Mouse (Mus musculus) kidney, postnatal 0 days (tissue): Measurements from ENCODE around the gene Dimt1. TPM values are rescaled to one million over a fixed set of nuclear protein-coding genes. Genes with fewer than 3 reads are reported as not detected.
"Not testable (repeated sequence)": the region's sequence is repeated elsewhere in the genome, so short reads cannot be mapped to it uniquely, and the experiment has no call there.

Source experiments
- ATAC-seq: fragments of 200-750 bp; cut with Nextera tagmentation; replicated peaks from 2 replicates; pipeline ENCODE4 v1.8.0; 2017; ENCODE audit warnings: low read depth, moderate number of reproducible peaks, moderate TSS enrichment, moderate library complexity; ENCODE audit not compliant: low FRiP score
- DNase-seq: peaks from one replicate; pipeline ENCODE4 v3.0.0-alpha.2; 2016; ENCODE audit warnings: low spot score
- H3K27ac ChIP-seq: fragments of 300-500 bp; sonication (generic); 2 replicates; pipeline ENCODE4 v1.5.1; 2014; ENCODE audit warnings: mild to moderate bottlenecking
- H3K27me3 ChIP-seq: fragments of 300-500 bp; sonication (generic); 2 replicates; pipeline ENCODE4 v1.6.1; 2014; ENCODE audit warnings: low read length, mixed read lengths; ENCODE audit not compliant: insufficient read depth
- H3K36me3 ChIP-seq: fragments of 300-500 bp; sonication (generic); 2 replicates; pipeline ENCODE4 v1.6.1; 2014; ENCODE audit warnings: low read length, mixed read lengths; ENCODE audit not compliant: insufficient read depth
- H3K4me1 ChIP-seq: fragments of 300-500 bp; sonication (generic); replicated peaks from 2 replicates; pipeline ENCODE4 v1.6.1; 2014; ENCODE audit warnings: antibody characterized with exemption, low read length, mixed read lengths; ENCODE audit not compliant: insufficient read depth
- H3K4me2 ChIP-seq: fragments of 300-500 bp; sonication (generic); 2 replicates; pipeline ENCODE4 v1.6.1; 2014; ENCODE audit warnings: mild to moderate bottlenecking, low read length, moderate library complexity, mixed read lengths
- H3K4me3 ChIP-seq: fragments of 300-500 bp; sonication (generic); replicated peaks from 2 replicates; pipeline ENCODE4 v1.5.1; 2014; ENCODE audit warnings: low read depth, low read length
- H3K9ac ChIP-seq: fragments of 300-500 bp; sonication (generic); 2 replicates; pipeline ENCODE4 v1.6.1; 2014; ENCODE audit warnings: low read depth, low read length
- H3K9me3 ChIP-seq: fragments of 300-500 bp; sonication (generic); replicated peaks from 2 replicates; pipeline ENCODE4 v1.6.1; 2016; ENCODE audit warnings: low read length, inconsistent platforms, mixed read lengths
- CTCF ChIP-seq: IDR thresholded peaks from 2 replicates; pipeline ENCODE4 v1.5.1; 2016; ENCODE audit warnings: antibody characterized with exemption, low read depth, mild to moderate bottlenecking, moderate library complexity
- WGBS: fragments of 180-500 bp; shearing (Covaris S2); extraction: QIAGEN DNeasy Blood & Tissue Kit; methylation state at CpG from one replicate; pipeline ENCODE4 v1.1.7; 2014; 5-methylcytosine and 5-hydroxymethylcytosine counted together
- polyA plus RNA-seq: library from polyadenylated mRNA; unstranded; fragments of >200 nt; fragmentation: Nextera tagmentation; extraction: Ambion mirVana; gene quantifications from 2 replicates; pipeline ENCODE4 v1.2.1, GENCODE M21; 2015

Gene Dimt1
- polyA plus RNA-seq, 1 experiment from 2014 or later = 33.8 TPM

GRCm38 (mm10) chr13:106918322-106919050, 28.4 kb upstream of the Dimt1 start:
- H3K36me3 ChIP-seq = 0 out of 2 replicates have a peak, but pooled peaks cover 3% of the 10 kb centered on the region
- WGBS = 79% methylated on average over 7 of the region's 7 CpGs
- H3K27ac ChIP-seq = no peak overlapping the region
- H3K4me1 ChIP-seq = no peaks in the 10 kb centered on the region
- no peaks in the 10 kb centered on the region for H3K9me3 ChIP-seq
- no peaks in the 10 kb centered on the region for H3K27me3 ChIP-seq
- H3K4me2 ChIP-seq = no peak overlapping the region
- no peak for ATAC-seq
- no peak overlapping the region for H3K9ac ChIP-seq
- TF ChIP-seq CTCF = peak; percentile 76
- peak; percentile 79 for DNase-seq
- no peak overlapping the region for H3K4me3 ChIP-seq

GRCm38 (mm10) chr13:106925921-106926320, 21.0 kb upstream of the Dimt1 start:
- ATAC-seq, H3K36me3 ChIP-seq, DNase-seq, H3K4me1 ChIP-seq, H3K4me3 ChIP-seq, H3K9me3 ChIP-seq, H3K4me2 ChIP-seq, H3K9ac ChIP-seq, H3K27me3 ChIP-seq, H3K27ac ChIP-seq: not testable (repeated sequence)
- WGBS = 91% methylated on average over 3 of the region's 3 CpGs

GRCm38 (mm10) chr13:106928296-106928695, 18.6 kb upstream of the Dimt1 start:
- Histone ChIP-seq H3K36me3 (0 out of 2 replicates have a peak, but pooled peaks cover 3% of the 10 kb centered on the region), H3K27me3 (no peaks in the 10 kb centered on the region), H3K27ac (no peak overlapping the region), H3K9me3 (no peaks in the 10 kb centered on the region), H3K4me1 (no peaks in the 10 kb centered on the region), H3K4me2 (no peak overlapping the region), H3K4me3 (no peak overlapping the region), H3K9ac (no peak overlapping the region)
- TF ChIP-seq CTCF = no peak
- no peak for DNase-seq
- WGBS = 88% methylated on average over 4 of the region's 4 CpGs
- ATAC-seq = no peak

DNA sequence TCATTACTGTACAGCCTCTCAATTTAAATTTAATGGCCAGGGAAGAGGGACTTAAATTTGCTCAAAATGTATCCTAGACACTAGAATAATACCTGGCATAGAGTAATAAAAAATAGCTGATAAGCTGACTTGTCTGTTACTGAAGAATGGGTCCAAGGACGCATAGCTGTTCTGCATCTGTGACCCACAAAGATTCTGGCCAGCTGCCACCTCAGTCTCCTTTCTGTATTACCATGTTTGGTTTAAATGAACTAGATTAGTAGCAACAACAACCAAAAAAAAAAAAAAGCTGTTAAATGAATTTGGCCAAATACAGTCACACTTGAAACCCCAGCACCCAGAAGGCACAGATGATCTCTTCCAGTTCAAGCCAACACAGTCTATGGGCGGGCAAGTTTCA, 17.7 kb upstream of the Dimt1 start:
- H3K27me3 ChIP-seq = no peaks in the 10 kb centered on the region
- WGBS = 81% methylated on average over 2 of the region's 2 CpGs
- no peaks in the 10 kb centered on the region for H3K9me3 ChIP-seq
- H3K4me2 ChIP-seq = no peak overlapping the region
- H3K4me1 ChIP-seq = no peaks in the 10 kb centered on the region
- H3K4me3 ChIP-seq = no peak overlapping the region
- H3K36me3 ChIP-seq = 0 out of 2 replicates have a peak, but pooled peaks cover 3% of the 10 kb centered on the region
- no peak for DNase-seq
- no peak overlapping the region for H3K9ac ChIP-seq
- no peak for TF ChIP-seq CTCF
- no peak overlapping the region for H3K27ac ChIP-seq
- ATAC-seq = no peak

DNA sequence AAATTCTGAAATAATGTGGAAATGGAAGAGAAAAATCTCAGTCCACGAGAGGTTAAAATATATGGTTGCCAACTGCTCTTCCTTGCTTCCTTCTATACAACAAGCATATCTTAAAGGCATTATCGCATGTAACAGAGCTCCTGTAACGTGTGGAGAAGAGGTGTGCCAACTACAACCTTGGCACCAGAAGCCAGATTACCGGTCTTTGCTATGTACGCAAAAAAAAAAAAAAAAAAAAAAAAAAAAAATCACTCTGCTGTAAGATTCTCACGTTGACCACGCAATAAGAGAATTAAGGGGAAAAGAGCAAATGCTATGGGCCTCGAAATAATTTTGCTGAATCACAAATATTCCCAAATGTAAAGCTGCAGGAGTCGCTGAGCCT, 11.1 kb upstream of the Dimt1 start:
- Histone ChIP-seq H3K9me3 (no peaks in the 10 kb centered on the region), H3K27me3 (no peaks in the 10 kb centered on the region), H3K9ac (peak overlapping the region; percentile 89), H3K36me3 (no peaks in the 10 kb centered on the region), H3K4me3 (peak overlapping the region; percentile 99), H3K27ac (peak overlapping the region; percentile 85; the same call in 1 of the 2 replicates), H3K4me2 (peak overlapping the region; percentile 74), H3K4me1 (no peaks in the 10 kb centered on the region)
- ATAC-seq (no peak), DNase-seq (no peak)
- WGBS = 6% methylated on average over 9 of the region's 9 CpGs
- TF ChIP-seq CTCF = no peak

DNA sequence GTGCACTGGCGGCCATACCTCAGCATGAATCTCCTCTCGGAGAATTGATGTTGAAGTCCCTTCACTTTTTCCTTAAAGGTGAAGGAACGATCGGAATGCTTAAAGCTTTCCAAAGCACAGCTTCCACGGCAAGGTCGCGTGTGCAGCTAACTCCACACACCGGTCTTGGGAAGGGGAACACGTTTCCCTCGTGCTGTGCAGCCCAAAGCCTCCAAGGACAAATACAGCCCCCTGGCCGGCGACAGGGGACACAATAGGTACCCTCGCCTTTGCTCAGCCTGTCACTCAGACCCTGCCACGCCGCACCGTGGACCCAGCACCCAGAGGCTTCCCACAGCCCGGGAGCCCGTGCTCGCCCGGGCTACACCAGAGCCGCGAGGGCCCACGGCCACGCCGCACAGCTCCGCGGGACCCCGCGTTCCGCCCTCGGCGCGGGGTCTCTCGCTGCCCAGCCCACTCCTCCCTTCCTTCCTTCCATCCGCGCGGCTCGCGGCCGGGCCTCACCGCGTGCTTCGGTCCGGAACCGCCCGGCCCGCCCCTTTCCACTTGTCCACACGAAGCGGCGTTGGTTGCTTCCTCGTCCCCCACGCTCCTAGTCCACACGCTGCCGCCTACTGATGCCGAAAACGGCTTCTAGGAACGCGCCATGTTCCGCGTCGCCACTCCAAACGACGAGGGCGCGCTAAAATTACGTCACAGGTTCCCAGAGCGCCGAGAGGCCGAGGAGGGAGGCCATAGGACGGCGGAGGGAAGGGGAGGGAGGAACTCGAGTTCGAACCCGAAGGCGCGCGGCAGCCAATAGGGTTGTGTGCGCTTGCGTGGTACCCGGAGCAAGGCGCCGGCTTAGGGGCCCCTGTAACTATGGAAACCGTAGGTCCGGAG, 10.4 kb upstream of the Dimt1 start, which contains the start of gene Ipo11:
TSS of gene Ipo11 (minus strand) at position 703 of the 882 bp plus-strand sequence.
- no peaks in the 10 kb centered on the region for H3K27me3 ChIP-seq
- peak within 1 kb of the TSS; percentile 89 for H3K9ac ChIP-seq
- ATAC-seq (peak; percentile 96), DNase-seq (peak; percentile 98)
- no peaks in the 10 kb centered on the region for H3K4me1 ChIP-seq
- peak within 1 kb of the TSS; percentile 85 for H3K27ac ChIP-seq
- no peaks in the 10 kb centered on the region for H3K9me3 ChIP-seq
- TF ChIP-seq CTCF = no peak
- H3K4me3 ChIP-seq = peak within 1 kb of the TSS; percentile 99
- peak within 1 kb of the TSS; percentile 74 for H3K4me2 ChIP-seq
- H3K36me3 ChIP-seq = no peaks in the 10 kb centered on the region
- WGBS = under 1% methylated on average over 75 of the region's 84 CpGs
